Mouse (Mus musculus) ES-Bruce4 (cell line): ENCODE measurements around the gene Rrbp1.

Experiments used
- CTCF ChIP-seq: IDR thresholded peaks from one replicate; pipeline ENCODE4 v1.8.1; 2011; ENCODE audit warnings: low read depth, low read length
- EP300 ChIP-seq: IDR thresholded peaks from 2 replicates; pipeline ENCODE4 v1.6.1; 2011; ENCODE audit warnings: low read depth, low read length; ENCODE audit not compliant: insufficient read depth
- POLR2A ChIP-seq: IDR thresholded peaks from one replicate; pipeline ENCODE4 v1.8.1; 2011; ENCODE audit warnings: low read length; ENCODE audit not compliant: insufficient read depth

DNA sequence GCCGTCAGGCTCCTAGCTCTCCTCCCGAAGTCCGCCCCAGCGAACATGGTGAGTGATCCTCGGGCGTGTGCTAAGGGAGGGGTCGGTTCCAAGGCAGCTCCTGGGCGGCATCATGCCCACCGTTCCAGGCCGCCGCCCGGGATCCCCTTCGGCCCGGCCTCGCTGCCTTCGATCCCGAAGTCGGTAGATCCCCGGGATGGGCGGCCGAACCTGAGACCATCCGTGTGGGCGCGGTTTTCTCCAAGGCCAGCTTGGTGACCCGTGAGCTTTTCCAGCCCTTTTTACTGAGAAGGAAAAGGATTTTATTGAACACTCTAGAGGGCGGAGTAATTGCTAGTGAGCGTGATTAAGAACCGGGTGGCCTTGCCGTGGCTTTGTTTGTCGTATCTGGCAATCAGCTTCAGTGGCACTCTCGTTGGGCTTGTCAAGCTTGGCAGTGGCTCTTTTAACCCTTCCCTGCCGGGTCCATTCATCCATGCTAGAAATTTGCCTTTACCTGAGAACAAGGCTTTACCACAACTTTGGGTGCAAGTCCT lies 95.4 kb downstream of the Rrbp1 start:
- TF ChIP-seq CTCF = no peak
- TF ChIP-seq POLR2A = no peak
- TF ChIP-seq EP300 = no peak
